Mouse (Mus musculus) heart, postnatal 4 days (tissue): Measurements from ENCODE around the gene Gm13285. TPM values are rescaled to one million over a fixed set of nuclear protein-coding genes. Genes with fewer than 3 reads are reported as not detected.
"Not testable (repeated sequence)": the region's sequence is repeated elsewhere in the genome, so short reads cannot be mapped to it uniquely, and the experiment has no call there.

Experiments
- DNase-seq: peaks from one replicate; pipeline ENCODE4 v3.0.0; 2021
- total RNA-seq, 2 experiments: library from RNA; stranded (reverse); gene quantifications; 2 replicates each; pipeline ENCODE4 v1.2.3; 2021

Gm13285 gene
- under 1 TPM in 1 of 2 experiments, not detected in 1; 0.31 TPM for total RNA-seq

DNA sequence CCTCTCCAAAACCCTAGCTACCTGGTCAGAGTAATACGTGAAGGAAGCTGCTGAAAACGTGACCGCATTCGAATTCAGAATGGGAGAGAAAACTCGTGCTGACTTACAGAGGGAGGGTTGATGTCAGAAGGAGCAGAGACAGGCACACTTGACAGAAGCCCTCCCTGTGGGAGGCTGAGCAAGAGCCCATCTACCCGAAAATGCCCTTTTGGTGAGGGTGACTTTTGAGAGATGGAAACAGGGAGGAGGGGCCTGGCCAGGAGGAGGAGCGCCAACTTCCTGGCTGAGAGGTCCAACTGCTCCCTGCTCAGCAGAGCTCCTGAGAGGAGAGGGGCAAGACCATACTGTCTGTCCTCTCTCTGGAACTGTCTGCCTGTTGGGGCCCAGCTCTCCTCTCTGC lies at the start of gene Gm13285:
Gm13285 (plus strand) TSS at position 301 of the 400 bp plus-strand sequence.
- DNase-seq = not testable (repeated sequence)

DNA sequence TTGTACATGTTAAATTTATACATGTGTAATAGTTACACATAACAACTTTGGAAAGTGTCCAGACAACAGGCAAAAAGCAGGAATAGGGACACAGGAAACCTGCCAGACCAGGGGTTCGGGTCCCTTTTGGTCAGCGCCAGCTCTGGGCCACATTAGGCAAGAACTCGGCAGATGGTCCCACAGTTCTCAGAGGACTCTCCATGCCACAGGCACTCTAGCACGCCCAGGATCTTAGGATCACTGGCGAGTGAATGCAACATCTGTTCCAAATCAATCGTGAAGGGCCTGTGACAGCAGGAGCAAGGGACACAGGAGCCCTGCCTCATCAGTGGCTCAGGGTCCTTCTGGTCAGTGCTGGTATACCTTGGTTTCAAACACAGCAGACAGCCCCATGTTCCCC lies 49.5 kb upstream of the Gm13285 start:
- DNase-seq = no peak

DNA sequence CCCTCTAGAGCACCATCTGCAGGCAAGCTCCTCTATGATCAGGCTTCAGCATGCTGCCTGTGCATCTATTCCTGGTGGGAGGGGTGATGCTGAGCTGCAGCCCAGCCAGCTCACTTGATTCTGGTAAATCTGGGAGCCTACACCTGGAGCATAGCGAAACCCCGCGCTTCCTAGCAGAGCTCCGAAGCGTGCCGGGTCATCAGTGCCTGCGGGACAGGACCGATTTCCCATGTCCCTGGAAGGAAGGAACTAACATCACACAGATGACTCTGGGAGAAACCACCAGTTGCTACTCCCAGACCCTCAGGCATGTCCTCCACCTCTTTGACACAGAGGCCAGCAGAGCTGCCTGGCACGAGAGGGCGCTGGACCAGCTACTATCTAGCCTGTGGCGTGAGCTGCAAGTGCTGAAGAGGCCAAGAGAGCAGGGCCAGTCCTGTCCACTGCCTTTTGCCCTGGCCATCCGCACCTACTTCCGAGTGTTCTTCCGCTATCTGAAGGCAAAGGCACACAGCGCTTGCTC lies 44.6 kb upstream of the Gm13285 start, which contains the start of gene Gm13271:
Gm13271 (plus strand) TSS at position 51 of the 523 bp plus-strand sequence.
- peak; percentile 75 for DNase-seq

- peak; percentile 21 for DNase-seq
These were observed 42.6 kb upstream of the Gm13285 start for GRCm38 (mm10) chr4:88756581-88757513.

GRCm38 (mm10) chr4:88757628-88758031 lies 41.8 kb upstream of the Gm13285 start:
- peak; percentile 91 for DNase-seq

- DNase-seq = not testable (repeated sequence)
These were observed 40.7 kb upstream of the Gm13285 start for GRCm38 (mm10) chr4:88758751-88759150.

GRCm38 (mm10) chr4:88759610-88760268 lies 39.7 kb upstream of the Gm13285 start, which contains the start of gene Gm13283:
TSS of gene Gm13283 (plus strand) at chr4:88760119.
- DNase-seq = peak; percentile 45

GRCm38 (mm10) chr4:88760431-88760830 lies 39.0 kb upstream of the Gm13285 start:
- DNase-seq = peak; percentile 80

GRCm38 (mm10) chr4:88761776-88762175 lies 37.7 kb upstream of the Gm13285 start:
- peak; percentile 79 for DNase-seq

- DNase-seq = peak; percentile 21
These were observed 37.1 kb upstream of the Gm13285 start for GRCm38 (mm10) chr4:88762341-88762740.

DNA sequence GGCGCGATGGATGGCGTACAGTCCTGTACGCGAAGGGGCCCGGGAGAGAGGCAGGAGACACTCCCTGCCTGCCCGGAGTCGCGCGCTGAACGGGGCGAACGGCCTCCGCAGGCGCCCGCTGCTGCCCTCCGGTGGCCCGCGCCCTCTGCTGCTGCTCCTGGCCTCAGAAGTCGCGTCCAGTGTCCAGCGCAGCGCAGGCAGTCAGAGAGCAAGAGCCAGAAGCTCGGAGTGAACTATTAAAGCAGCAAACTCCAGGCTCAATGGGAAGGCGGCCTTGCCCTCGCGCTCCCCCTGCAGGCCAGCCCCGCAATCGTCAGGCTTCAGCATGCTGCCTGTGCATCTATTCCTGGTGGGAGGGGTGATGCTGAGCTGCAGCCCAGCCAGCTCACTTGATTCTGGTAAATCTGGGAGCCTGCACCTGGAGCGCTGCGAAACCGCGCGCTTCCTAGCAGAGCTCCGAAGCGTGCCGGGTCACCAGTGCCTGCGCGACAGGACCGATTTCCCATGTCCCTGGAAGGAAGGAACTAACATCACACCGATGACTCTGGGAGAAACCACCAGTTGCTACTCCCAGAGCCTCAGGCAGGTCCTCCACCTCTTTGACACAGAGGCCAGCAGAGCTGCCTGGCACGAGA lies 36.0 kb upstream of the Gm13285 start:
- peak; percentile 64 for DNase-seq

DNA sequence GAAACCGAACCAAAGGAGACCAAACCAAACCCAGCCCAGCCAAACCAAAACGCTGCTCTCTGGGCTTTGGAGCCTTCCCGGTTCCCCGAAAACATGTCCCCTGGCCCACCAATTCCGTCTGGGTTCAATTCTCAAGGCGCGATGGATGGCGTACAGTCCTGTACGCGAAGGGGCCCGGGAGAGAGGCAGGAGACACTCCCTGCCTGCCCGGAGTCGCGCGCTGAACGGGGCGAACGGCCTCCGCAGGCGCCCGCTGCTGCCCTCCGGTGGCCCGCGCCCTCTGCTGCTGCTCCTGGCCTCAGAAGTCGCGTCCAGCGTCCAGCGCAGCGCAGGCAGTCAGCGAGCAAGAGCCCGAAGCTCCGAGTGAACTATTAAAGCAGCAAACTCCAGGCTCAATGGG lies 25.9 kb upstream of the Gm13285 start, which contains the start of gene Gm13290:
Gm13290 (plus strand) TSS at position 301 of the 400 bp plus-strand sequence.
- not testable (repeated sequence) for DNase-seq

GRCm38 (mm10) chr4:88776622-88777021 lies 22.8 kb upstream of the Gm13285 start, which contains the start of gene Gm13289:
TSS of gene Gm13289 (plus strand) at chr4:88776922.
- not testable (repeated sequence) for DNase-seq

DNA sequence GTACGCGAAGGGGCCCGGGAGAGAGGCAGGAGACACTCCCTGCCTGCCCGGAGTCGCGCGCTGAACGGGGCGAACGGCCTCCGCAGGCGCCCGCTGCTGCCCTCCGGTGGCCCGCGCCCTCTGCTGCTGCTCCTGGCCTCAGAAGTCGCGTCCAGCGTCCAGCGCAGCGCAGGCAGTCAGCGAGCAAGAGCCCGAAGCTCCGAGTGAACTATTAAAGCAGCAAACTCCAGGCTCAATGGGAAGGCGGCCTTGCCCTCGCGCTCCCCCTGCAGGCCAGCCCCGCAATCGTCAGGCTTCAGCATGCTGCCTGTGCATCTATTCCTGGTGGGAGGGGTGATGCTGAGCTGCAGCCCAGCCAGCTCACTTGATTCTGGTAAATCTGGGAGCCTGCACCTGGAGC lies 19.9 kb upstream of the Gm13285 start, which contains the start of gene Gm13272:
Gm13272 (plus strand) TSS at position 301 of the 400 bp plus-strand sequence.
- DNase-seq = not testable (repeated sequence)

DNA sequence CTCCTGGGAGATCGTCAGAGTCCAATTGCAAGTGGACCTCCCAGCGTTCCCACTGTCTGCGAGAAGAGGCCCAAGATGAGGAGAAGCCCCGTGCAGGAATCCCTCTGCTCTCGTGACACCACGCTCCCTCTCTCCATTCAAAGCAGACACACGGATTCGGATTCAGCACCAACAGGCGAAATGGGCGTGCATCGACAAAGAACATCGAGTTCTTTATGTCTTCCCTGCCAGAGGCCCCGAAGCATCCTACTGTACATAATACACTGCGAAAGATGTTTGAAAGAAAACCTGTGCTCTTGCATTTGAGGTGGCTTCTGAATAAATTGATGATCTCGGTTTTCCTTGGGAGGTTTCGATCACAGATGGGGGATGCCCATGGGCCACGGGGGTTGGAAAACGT lies 19.1 kb upstream of the Gm13285 start:
- not testable (repeated sequence) for DNase-seq

DNA sequence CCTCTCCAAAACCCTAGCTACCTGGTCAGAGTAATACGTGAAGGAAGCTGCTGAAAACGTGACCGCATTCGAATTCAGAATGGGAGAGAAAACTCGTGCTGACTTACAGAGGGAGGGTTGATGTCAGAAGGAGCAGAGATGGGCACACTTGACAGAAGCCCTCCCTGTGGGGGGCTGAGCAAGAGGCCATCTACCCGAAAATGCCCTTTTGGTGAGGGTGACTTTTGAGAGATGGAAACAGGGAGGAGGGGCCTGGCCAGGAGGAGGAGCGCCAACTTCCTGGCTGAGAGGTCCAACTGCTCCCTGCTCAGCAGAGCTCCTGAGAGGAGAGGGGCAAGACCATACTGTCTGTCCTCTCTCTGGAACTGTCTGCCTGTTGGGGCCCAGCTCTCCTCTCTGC lies 17.6 kb upstream of the Gm13285 start, which contains the start of gene Ifnz:
Ifnz (plus strand) TSS at position 301 of the 400 bp plus-strand sequence.
- DNase-seq = not testable (repeated sequence)

GRCm38 (mm10) chr4:88782335-88782734 lies 17.1 kb upstream of the Gm13285 start:
- peak; percentile 33 for DNase-seq

DNA sequence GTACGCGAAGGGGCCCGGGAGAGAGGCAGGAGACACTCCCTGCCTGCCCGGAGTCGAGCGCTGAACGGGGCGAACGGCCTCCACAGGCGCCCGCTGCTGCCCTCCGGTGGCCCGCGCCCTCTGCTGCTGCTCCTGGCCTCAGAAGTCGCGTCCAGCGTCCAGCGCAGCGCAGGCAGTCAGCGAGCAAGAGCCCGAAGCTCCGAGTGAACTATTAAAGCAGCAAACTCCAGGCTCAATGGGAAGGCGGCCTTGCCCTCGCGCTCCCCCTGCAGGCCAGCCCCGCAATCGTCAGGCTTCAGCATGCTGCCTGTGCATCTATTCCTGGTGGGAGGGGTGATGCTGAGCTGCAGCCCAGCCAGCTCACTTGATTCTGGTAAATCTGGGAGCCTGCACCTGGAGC lies 14.1 kb upstream of the Gm13285 start, which contains the start of gene Gm13276:
Gm13276 (plus strand) TSS at position 301 of the 400 bp plus-strand sequence.
- not testable (repeated sequence) for DNase-seq

DNA sequence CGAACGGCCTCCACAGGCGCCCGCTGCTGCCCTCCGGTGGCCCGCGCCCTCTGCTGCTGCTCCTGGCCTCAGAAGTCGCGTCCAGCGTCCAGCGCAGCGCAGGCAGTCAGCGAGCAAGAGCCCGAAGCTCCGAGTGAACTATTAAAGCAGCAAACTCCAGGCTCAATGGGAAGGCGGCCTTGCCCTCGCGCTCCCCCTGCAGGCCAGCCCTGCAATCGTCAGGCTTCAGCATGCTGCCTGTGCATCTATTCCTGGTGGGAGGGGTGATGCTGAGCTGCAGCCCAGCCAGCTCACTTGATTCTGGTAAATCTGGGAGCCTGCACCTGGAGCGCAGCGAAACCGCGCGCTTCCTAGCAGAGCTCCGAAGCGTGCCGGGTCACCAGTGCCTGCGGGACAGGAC lies 11.1 kb upstream of the Gm13285 start, which contains the start of gene Gm13277:
Gm13277 (plus strand) TSS at position 231 of the 400 bp plus-strand sequence.
- DNase-seq = peak; percentile 79

DNA sequence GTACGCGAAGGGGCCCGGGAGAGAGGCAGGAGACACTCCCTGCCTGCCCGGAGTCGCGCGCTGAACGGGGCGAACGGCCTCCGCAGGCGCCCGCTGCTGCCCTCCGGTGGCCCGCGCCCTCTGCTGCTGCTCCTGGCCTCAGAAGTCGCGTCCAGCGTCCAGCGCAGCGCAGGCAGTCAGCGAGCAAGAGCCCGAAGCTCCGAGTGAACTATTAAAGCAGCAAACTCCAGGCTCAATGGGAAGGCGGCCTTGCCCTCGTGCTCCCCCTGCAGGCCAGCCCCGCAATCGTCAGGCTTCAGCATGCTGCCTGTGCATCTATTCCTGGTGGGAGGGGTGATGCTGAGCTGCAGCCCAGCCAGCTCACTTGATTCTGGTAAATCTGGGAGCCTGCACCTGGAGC lies 8.2 kb upstream of the Gm13285 start, which contains the start of gene Gm13278:
Gm13278 (plus strand) TSS at position 301 of the 400 bp plus-strand sequence.
- not testable (repeated sequence) for DNase-seq

DNA sequence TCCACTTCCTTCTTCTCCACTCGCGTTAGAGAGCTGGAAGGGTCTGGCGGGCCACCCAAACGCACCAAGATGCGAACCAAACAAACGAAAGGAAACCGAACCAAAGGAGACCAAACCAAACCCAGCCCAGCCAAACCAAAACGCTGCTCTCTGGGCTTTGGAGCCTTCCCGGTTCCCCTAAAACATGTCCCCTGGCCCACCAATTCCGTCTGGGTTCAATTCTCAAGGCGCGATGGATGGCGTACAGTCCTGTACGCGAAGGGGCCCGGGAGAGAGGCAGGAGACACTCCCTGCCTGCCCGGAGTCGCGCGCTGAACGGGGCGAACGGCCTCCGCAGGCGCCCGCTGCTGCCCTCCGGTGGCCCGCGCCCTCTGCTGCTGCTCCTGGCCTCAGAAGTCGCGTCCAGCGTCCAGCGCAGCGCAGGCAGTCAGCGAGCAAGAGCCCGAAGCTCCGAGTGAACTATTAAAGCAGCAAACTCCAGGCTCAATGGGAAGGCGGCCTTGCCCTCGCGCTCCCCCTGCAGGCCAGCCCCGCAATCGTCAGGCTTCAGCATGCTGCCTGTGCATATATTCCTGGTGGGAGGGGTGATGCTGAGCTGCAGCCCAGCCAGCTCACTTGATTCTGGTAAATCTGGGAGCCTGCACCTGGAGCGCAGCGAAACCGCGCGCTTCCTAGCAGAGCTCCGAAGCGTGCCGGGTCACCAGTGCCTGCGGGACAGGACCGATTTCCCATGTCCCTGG lies 5.4 kb upstream of the Gm13285 start, which contains the start of gene Gm13275:
Gm13275 (plus strand) TSS at position 552 of the 740 bp plus-strand sequence.
- DNase-seq = peak; percentile 79
